Mouse (Mus musculus): ENCODE results near the gene Ypel3.
A peak's percentile ranks its signal among the peaks of the same experiment; 100 is the strongest.

Ypel3 gene

GRCm38 (mm10) chr7:126815726-126816222, 39.0 kb downstream of the Ypel3 start:
- no peak for DNase-seq (ENCODE audit: low read depth, low spot score)

- DNase-seq (ENCODE audit: low read depth, low spot score) = no peak
Measured at GRCm38 (mm10) chr7:126816494-126816893, 39.7 kb downstream of the Ypel3 start.

- no peak for DNase-seq (ENCODE audit: low read depth, low spot score)
Measured at GRCm38 (mm10) chr7:126817595-126817994, 40.8 kb downstream of the Ypel3 start.

- DNase-seq (ENCODE audit: low read depth, low spot score) = no peak
Measured at GRCm38 (mm10) chr7:126818818-126819217, 42.1 kb downstream of the Ypel3 start.

- DNase-seq (ENCODE audit: low read depth, low spot score) = peak; percentile 77
Measured at GRCm38 (mm10) chr7:126821835-126822511, 45.2 kb downstream of the Ypel3 start.

GRCm38 (mm10) chr7:126822741-126823140, 46.0 kb downstream of the Ypel3 start:
- no peak for DNase-seq (ENCODE audit: low read depth, low spot score)

GRCm38 (mm10) chr7:126823202-126823711, 46.5 kb downstream of the Ypel3 start:
- DNase-seq (ENCODE audit: low read depth, low spot score) = no peak

GRCm38 (mm10) chr7:126823940-126824339, 47.2 kb downstream of the Ypel3 start:
- DNase-seq (ENCODE audit: low read depth, low spot score) = no peak

GRCm38 (mm10) chr7:126825403-126825802, 48.6 kb downstream of the Ypel3 start:
- DNase-seq (ENCODE audit: low read depth, low spot score) = peak; percentile 44

- DNase-seq (ENCODE audit: low read depth, low spot score) = no peak
Measured at GRCm38 (mm10) chr7:126825952-126826351, 49.2 kb downstream of the Ypel3 start.

Data from forelimb bud, embryonic 11.5 days (tissue).